Mouse (Mus musculus) liver, adult (tissue): ENCODE results near the gene Tmem108.

Experiments
- GATA4 ChIP-seq: IDR thresholded peaks from 2 replicates; pipeline ENCODE4 v1.6.1; 2014; ENCODE audit warnings: mild to moderate bottlenecking, low read length; ENCODE audit not compliant: insufficient replicate concordance

The Tmem108 gene

DNA sequence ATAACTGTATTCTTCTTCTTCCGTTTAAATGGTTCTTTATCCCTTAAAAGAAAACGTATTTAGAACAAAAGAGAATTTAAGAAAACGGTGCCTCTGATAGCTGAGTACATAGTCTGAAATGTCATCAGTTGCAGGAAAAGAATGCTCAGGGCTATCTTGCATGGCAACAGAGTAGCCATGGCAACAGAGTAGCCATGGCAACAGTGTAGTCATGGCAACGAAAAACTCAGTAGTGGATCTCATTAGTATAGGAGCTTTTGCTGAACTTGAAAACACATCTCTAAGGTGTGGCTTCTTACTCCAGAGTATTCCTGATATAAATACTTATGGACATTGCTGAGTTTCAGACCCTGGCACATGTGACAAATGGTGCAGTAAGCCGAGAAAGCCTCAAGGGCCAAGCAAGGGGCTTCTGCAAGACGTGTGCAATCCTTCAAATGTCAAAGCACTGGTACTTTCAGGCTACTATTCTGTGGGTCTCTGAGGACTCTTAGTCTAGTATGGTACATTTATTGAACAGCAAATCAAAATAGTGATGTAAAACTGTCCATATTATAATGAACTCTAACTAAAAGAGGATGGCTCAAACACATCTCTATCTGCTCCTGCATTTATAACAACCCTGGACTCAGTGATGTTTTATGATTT lies 166.3 kb downstream of the Tmem108 start:
- no peak for TF ChIP-seq GATA4

DNA sequence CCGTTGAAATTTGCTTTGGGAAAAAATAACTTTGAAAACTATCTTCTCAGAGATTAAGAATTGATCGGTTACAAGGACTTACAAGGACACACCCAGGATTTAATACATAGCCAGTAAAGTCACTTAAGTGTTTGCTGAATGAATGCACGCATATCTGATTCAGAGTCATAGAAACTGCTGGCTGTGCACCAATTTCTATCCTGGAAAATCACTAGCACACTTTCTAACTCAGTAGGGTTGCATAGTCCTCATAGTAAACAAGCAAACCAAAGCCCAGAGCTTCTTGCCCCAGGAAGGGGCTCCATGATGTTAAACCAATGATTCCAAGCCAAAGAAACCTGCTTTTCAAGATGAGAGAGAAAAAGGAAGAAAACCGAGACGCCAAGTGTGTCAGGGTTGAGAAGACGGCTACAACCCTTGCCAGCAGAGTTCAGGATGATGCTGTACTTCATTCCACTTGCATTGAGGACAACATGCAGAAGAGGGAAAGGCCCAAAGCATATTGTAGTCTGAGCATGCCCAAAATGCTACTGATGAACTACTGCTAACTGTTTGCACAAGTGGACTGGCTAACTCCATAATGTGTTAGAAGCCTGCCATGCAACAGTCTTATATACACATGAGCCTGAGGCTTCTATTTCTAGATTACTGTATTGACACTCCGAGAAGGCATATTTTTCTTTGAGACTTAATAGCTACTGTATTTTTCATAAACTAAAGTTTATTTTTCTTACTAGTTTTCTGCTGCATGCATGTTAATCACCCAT lies 167.0 kb downstream of the Tmem108 start:
- TF ChIP-seq GATA4, result no peak

DNA sequence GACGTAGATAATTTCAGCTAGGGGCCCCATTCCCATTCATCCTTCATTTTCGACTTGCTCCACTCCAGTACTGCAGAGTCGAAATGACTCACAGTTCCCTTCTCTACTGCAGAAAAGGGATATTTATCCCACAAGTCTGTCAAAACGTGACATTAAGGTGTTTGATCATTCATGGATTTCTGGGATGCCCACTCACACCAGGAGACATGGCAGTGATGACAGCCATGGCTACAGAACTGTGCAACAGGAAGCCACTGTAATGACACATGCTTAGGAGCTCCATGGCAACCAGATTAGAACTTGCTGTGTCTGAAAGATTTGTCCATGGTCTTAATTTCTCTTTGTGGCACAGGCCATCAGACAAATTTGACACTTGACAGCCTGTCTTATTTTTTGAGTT lies 168.6 kb downstream of the Tmem108 start:
- no peak for TF ChIP-seq GATA4

DNA sequence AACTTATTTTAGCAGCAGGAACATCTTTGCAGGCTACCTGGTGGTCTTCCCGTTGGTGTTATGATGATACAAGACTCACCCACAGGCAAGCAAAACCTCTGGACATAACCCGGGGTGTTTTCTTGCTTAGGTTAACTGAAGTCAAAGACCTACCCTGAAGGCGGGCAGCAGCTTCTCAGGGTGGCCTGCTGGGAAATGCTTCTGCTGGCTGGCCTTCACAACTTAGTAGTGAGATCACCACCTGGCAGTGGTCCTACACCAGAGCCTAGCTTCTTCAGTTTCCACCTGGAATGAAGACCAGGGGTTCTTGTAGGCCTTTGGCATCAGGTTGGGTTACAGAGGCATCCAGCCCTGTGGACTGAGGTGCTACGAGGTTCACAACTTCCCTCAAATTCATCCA lies 169.7 kb downstream of the Tmem108 start:
- no peak for TF ChIP-seq GATA4

GRCm38 (mm10) chr9:103590801-103591200 lies 170.8 kb downstream of the Tmem108 start:
- no peak for TF ChIP-seq GATA4

DNA sequence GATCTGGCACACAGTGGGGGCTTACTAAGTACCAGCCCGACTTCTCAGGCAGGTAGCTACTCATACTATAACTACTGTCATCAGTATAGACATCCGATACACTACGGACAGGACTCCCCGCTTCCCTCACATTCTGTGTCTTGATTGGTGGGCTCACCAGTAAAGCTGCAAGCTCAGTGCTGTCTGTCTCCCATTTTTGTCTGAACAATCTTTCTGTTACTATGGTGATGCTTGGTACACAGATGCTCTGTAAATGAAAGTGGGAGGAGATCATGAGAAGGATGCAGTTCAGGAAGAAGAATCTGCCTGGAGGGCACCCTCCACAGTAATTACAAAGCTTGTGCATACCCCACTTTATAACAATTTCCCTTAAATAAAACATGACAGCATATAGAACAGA lies 176.8 kb downstream of the Tmem108 start:
- no peak for TF ChIP-seq GATA4

GRCm38 (mm10) chr9:103582249-103582961 lies 179.2 kb downstream of the Tmem108 start:
- TF ChIP-seq GATA4, result no peak

GRCm38 (mm10) chr9:103580621-103581020 lies 181.0 kb downstream of the Tmem108 start:
- TF ChIP-seq GATA4, result no peak

- TF ChIP-seq GATA4, result no peak
These were observed 181.5 kb downstream of the Tmem108 start for GRCm38 (mm10) chr9:103580186-103580585.

GRCm38 (mm10) chr9:103579411-103580026 lies 182.1 kb downstream of the Tmem108 start:
- no peak for TF ChIP-seq GATA4

DNA sequence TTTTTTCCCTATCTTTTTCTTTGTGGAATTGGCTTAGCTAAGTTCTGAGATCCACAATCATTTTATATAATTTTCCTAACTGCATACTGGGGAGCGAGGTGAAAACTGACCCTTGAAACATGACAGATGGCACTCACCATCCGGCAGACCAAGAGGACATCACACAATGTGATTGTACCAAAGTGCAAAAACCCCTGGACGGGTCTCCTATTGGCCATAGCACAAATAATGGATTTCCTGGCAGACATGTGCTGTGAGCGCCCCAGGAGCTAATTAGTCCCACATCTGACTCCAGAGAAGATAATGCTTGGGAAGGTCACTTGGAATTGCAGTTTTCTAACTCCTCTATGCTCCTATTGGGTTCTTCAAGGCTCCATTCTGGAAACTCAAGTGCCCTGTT lies 183.9 kb downstream of the Tmem108 start:
- no peak for TF ChIP-seq GATA4

GRCm38 (mm10) chr9:103577181-103577580 lies 184.5 kb downstream of the Tmem108 start:
- no peak for TF ChIP-seq GATA4

GRCm38 (mm10) chr9:103575901-103576300 lies 185.7 kb downstream of the Tmem108 start:
- no peak for TF ChIP-seq GATA4

DNA sequence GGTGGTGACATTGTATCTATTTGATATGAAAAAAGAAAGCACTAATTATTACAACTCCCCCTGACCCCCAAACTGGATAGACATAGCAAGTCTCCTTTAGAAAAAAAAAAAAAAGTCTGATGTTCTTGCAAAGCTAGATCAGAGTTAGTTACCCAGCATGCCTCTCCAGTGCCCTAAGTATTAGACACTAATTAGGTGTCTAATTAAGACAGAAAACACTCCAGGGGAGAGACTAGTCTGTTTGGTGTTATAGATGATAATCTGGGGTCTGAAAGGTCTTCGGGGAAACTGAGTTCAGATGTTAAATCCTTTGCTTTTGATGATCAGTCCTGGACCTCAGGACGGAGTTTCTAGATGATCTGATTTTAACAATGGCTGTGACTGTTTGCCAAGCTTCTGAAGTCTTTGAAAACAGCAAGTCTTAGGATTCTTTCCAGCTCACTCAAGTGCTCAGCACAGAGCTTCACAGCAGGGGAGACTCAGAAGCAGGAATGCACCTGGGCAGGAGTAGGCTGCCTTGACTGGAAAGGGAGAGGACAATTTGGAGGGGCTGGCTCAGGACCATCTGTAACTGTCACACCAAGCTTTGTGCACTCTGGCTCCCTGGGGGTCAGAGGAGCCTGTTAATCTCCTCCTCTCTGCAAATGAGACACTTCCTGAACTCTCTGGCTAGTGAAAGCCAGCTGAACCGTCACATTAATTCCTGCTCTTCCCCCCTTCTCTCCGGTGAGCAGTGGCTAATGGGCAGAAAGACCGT lies 187.5 kb downstream of the Tmem108 start:
- no peak for TF ChIP-seq GATA4
